Mouse (Mus musculus): ENCODE data around the gene Palm3.

GRCm38 (mm10) chr8:84065457-84066072, 44.3 kb downstream of the Palm3 start:
- TF ChIP-seq CTCF (IDR thresholded peaks at IDR 0.05; ENCODE audit: extremely low read depth, insufficient read depth, low read length) (no peak), POLR2A (IDR thresholded peaks at IDR 0.05; ENCODE audit: extremely low read depth, insufficient read depth, low read length) (no peak)

Data from cortical plate, adult 2 months (tissue).